In the genomic region with DNA sequence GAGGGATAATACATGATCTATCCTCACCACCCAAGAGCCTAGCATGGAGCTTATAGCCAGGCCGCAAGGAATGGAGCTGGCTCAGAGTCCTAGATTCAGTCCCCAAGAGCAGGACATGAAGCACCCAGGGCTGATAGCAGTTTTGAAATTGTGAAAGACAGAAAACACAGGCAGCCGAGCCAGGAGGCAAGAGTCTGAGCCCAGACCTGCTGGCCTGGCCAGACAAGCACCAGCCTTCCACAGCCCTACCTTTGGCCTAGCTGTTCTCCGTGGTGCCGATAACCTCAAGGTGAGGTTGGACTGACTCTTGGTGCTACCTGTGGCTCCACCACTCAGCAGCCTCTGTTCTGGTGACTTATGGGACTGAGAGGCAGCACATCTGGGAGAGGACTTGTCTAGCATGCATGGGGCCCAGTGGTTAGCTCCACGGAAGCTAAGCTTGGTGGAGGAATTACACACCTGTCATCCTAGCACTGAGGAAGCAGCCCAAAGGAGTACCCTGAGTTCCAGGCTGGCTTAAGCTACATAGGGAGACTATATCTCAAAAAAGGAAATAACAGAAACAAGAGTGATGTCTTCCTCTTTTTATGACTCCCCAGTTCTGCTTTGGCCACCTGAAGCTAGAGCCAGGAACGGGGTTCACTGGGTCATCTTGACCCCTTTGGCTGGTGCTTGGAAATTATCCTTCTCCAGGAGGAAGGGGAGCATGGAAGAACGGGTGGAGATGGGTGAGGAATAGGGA, we compare ENCODE assay signal across 17 mouse cellular contexts.
"Had no signal": no experiment of that assay in that cellular context is flagged by ENCODE, and none has a peak within 500 bp of the region (broad histone marks: within the 10 kb centered on the region; RNA-seq: fewer than 3 reads in every experiment).

No protein-coding gene starts in this region.

- H3K4me1 ChIP-seq: limb, embryonic 12.5 days had no signal

- H3K27me3 ChIP-seq: kidney, embryonic 15.5 days; limb, embryonic 12.5 days; liver, embryonic 15.5 days; midbrain, embryonic 13.5 days; neural tube, embryonic 12.5 days had no signal

- DNase-seq: kidney, adult 2 months; kidney, postnatal 25 days; layer of hippocampus, adult 9-11 months; layer of hippocampus, postnatal 36 days; liver; lung, embryonic 14.5 days; lung, postnatal 10 days; lung, postnatal 4 days; retina, postnatal 1 day; right cerebral cortex, postnatal 14 days; thymus, postnatal 4 days had no signal

- H3K9ac ChIP-seq: kidney, embryonic 15.5 days; limb, embryonic 12.5 days; liver, embryonic 15.5 days; lung, embryonic 14.5 days; midbrain, embryonic 13.5 days; neural tube, embryonic 12.5 days had no signal

- H3K27ac ChIP-seq: kidney, embryonic 15.5 days; limb, embryonic 12.5 days; liver, embryonic 15.5 days; midbrain, embryonic 13.5 days; neural tube, embryonic 12.5 days had no signal

- H3K36me3 ChIP-seq: kidney, embryonic 15.5 days; limb, embryonic 12.5 days; liver, embryonic 15.5 days; midbrain, embryonic 13.5 days; neural tube, embryonic 12.5 days had no signal

- H3K4me3 ChIP-seq: kidney, embryonic 15.5 days; limb, embryonic 12.5 days; liver, embryonic 15.5 days; midbrain, embryonic 13.5 days; myocyte; neural tube, embryonic 12.5 days had no signal

- H3K9me3 ChIP-seq: kidney, embryonic 15.5 days; limb, embryonic 12.5 days; liver, embryonic 15.5 days; midbrain, embryonic 13.5 days; neural tube, embryonic 12.5 days had no signal

- H3K4me2 ChIP-seq: kidney, embryonic 15.5 days; limb, embryonic 12.5 days; liver, embryonic 15.5 days; lung, embryonic 14.5 days; midbrain, embryonic 13.5 days; neural tube, embryonic 12.5 days had no signal

- ATAC-seq: midbrain, embryonic 13.5 days had no signal
